Mouse (Mus musculus) lung, postnatal 14 days (tissue): ENCODE measurements around the gene Cuedc1.
A peak's percentile ranks its signal among the peaks of the same experiment; 100 is the strongest.

ENCODE experiments used
- DNase-seq: peaks from one replicate; pipeline ENCODE4 v3.0.0; 2021

Gene Cuedc1

GRCm38 (mm10) chr11:88148638-88149279, 50.9 kb downstream of the Cuedc1 start:
- peak; percentile 60 for DNase-seq

- DNase-seq, result peak; percentile 63
These were observed 53.7 kb downstream of the Cuedc1 start for GRCm38 (mm10) chr11:88151379-88152155.

DNA sequence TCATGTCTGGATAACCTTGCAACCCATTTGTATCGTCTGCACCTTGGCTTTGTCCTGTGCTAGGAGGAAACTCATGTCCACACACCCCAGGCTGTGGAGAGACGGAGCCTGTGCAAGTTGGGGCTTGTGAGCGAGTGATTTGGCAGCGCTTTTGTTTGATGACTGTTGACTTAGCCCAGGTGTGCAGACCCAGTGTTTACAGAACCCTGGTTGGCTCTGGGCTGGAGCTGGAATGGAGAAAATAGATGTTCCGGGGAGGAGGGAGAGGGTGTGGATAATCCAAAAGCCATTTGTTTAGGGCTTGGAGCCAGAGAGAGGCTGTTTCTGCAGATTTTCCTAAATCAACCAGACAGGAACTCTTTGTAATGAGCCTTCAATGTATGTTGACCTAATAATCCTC, 56.0 kb downstream of the Cuedc1 start:
- DNase-seq, result no peak

DNA sequence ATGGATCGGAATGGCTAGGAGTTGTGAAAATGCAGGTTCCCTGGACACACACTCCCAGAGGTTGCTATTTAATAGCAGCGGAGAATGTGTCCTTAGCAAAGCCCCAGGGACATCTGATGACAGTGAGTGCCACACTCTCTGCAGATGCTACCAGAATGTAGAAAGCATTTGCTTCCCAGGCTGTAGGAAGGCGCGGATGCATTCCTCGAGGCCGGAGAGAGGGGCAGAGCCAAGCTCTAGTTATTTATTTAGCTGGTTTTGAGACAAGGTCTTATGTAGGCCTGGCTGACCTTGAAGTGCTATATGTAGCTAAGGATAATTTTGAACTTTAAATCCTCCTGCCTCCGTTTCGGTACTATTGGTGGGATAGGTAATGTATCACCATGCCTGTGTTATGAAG, 56.6 kb downstream of the Cuedc1 start:
- DNase-seq, result no peak

DNA sequence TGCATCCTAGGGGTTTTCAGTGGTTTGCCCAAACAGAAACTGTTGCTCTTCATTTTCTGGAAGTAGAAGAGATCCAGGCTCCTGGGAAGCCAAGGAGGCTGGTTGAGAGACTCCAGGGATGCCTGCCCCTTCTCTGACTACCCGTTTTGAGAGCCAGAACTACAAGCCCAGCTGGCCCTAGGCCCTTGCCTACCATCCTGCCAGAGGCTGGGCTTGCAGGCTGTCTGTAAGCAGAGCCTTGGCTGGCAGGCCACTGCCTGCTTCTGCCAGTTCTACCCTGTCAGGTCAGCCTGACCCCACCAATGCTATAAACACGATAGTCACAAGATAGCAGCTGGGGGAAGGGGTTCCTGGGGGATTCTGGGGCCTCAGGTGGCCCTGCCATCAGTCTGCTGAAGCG, 57.6 kb downstream of the Cuedc1 start:
- no peak for DNase-seq

DNA sequence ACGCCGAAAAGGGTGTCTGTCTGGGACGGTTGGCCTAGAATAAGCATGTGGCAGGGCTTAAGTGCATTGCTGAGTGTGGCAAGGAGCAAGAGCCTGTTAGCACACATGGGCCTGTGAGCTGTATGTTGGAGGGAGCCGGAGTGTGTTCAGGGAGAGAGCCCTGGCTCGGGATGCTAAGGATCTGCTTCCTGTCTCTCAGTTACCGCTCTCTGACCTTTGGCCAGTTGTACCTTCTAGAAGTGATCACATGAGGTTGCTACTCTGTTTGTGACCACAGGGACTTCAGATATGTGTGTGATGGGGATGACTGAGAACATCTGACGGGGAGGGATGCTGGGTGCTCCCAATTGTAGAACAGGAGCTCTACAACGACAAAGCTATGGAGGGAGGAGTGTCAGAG, 58.1 kb downstream of the Cuedc1 start:
- DNase-seq, result no peak

GRCm38 (mm10) chr11:88156403-88156802, 58.5 kb downstream of the Cuedc1 start:
- DNase-seq, result no peak

DNA sequence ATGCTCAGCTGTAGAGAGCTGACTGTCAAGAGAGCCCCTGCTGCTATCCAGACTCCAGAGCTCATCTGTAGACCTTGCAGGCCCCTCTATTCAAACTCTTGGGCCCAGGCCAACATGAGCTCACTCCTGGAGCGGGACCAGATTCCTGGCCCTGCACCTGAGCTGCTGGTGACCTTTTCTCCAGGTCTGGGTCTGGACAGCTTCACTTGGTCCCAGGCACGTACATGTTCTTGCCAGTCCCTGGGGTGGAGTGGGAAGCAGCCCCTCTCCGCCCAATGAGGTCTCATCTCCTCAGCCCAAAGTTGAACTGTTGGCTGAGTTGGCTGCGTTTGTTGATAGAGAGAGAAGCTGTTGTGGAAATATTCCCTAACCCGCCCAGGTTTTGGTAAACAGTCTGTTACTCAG, 61.0 kb downstream of the Cuedc1 start:
- peak; percentile 57 for DNase-seq

GRCm38 (mm10) chr11:88159389-88159788, 61.5 kb downstream of the Cuedc1 start:
- peak; percentile 45 for DNase-seq

DNA sequence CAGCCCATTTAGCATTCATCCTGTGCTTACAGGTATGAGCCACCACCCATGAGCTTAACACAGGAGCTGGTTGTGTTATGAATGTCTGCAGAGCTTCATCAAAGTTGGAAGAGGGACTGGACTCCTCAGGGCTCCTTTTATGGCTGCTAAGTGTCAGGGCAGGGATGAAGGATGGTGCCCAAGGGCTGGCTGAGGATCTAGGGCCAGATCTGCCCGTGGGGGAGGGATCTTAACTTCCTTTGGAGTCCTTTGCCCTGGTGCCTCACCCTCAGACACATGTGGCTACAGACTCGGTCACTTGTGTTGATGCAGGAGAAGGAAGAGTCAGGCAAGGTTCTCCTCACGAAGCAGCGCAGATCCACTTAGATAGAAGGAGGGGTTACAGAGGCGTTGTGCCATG, 62.5 kb downstream of the Cuedc1 start:
- DNase-seq, result no peak

DNA sequence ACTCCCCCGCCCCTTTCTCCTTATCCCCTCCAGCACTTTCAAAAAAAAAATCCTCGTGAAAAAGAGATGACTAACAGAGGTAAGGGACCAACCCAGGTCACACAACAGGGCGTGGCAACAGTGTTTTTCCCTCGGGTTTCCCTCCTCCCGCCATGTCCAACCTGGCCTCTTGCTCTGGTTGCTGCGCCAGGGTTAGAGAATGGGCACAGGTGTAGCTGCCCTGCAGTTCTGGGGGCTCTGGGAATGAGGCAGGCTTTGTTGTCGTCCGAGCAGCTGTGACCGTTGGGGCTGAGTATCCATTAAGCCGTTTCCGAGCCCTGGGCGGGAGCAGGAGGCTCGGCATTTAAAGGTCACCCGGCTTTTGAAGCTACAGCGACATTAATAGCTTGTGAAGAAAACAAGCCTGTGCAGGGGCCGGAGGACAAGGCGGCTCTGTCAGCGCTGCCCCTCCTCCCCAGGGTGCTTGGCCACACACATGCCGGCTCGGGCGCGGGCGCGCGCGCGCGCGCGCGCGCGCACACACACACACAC, 63.3 kb downstream of the Cuedc1 start:
- peak; percentile 70 for DNase-seq

DNA sequence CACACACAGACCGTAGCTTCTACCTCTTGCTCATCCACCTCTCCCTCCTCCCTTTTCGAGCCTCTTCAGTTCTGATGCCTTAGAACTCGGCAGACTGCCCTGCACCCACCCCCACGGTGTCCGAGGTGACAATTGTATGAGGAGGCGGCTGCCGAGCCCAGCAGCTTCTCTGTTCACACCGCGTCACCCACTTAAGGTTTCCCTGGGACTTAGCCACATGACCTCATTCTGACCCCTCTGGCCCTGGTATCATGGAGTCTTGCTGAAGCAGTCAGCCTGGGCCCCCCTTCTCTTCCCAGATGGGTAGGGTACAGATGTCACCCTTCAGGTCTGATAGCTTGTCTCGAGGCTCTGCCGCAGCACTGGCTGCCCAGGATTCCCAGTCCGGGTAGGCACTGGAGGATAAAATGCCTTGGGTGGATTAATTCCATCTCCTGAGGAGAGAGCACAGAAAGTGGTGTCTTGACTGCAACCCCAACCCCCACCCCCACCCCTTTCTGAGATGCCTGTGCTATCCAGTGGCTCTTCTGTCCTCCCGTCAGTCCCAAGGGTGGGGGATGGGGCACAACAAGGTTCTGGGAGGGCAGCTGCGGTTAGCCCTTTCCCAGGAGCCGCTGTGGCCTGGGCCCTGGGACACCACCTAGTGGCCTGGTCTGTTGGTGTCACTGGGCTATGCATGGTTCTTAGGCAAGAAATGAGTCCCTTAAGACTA, 63.9 kb downstream of the Cuedc1 start:
- peak; percentile 95 for DNase-seq

DNA sequence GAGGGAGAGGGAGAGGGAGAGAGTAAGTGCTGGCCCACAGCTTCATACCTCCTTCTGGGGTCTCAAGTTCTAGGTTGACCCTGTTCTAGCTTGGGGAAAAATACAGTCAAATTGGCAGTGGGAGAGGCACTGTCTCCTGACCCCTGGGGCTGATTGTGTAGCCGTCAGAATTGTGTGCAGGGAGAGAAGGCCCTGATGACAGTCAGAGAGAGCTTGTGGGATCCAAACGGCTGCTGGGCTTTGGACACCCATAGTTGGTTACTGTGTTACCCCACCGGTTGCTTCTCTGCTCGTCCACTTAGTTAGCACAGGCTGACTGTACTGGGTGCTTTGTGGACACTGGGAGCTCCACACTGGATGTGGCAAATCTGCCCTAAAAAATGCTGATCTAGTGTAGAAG, 64.9 kb downstream of the Cuedc1 start:
- no peak for DNase-seq

DNA sequence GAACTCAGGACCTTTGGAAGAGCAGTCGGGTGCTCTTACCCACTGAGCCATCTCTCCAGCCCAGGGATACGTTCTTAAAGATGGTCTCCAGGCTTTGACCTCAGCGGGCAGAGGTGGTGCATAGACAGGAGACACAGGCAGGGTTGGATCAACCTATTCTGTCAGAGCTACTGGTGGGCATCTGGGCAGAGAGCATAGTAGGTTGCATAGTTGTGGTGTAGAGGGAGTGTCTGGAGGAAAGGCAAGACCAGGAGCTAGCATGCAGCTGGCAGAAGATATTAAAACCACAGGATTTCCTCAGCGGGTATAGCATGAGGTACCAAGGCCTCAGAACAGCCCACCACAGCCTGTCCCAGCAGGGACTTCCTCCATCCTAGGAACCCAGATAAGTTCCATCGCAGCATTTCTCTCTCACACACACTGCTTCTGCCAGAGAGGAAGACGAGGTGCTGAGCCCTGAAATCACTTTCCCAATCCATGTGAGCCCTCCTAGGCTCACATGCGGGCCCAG, 66.4 kb downstream of the Cuedc1 start:
- no peak for DNase-seq

- peak; percentile 67 for DNase-seq
These were observed 67.0 kb downstream of the Cuedc1 start for GRCm38 (mm10) chr11:88164801-88165377.

DNA sequence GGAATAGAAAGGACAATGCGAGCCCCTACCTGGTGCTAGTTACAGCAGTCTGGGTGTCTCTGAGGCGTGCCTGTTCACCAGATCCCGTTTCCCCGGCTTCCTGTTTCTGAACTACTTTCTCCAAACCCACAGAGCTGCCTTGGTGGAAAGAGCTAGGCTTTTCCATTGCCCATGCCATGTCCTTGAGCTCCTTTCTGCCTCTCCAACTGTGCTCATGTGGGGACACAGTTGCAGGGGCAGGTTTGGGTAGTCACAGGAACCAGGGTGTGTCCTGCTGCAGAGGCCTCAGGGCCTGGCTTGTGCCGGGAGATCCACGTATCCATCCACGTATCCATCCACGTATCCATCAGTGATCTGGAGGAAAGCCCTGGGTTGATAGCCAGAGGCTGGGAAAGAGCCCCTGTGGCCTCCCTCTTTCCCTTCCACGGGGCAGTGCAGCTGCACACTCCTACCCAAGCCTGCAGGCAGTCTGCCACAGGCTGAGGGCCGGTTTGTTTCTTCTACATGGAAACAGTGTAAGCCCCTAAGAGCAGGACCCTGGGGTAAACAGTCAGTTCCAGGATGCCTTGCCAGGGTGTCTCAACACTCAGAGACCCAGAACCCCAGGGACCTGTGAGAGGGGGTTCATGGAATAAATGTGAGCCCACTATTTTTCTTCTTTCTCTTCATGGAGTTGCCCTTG, 68.0 kb downstream of the Cuedc1 start:
- DNase-seq, result no peak

GRCm38 (mm10) chr11:88166471-88166870, 68.6 kb downstream of the Cuedc1 start:
- no peak for DNase-seq

DNA sequence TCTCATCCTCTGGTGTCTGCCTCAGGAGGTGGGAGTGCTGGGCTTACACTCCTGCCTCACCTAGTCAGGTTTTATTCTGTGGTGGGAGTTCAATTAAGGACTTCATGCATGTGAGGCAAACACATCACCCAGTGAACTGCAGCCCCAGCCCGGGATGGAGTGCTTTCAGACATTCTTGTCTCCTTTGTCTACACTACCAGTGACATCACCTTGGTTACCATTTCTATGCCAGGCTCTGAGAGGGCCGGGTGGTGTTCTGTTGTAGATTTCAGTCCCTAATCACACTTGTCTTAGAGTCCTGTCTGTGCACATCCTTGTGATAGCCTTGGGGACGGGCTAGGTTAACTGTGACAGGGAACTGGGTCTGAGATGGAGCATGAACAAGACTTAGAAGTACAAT, 70.8 kb downstream of the Cuedc1 start:
- DNase-seq, result no peak

DNA sequence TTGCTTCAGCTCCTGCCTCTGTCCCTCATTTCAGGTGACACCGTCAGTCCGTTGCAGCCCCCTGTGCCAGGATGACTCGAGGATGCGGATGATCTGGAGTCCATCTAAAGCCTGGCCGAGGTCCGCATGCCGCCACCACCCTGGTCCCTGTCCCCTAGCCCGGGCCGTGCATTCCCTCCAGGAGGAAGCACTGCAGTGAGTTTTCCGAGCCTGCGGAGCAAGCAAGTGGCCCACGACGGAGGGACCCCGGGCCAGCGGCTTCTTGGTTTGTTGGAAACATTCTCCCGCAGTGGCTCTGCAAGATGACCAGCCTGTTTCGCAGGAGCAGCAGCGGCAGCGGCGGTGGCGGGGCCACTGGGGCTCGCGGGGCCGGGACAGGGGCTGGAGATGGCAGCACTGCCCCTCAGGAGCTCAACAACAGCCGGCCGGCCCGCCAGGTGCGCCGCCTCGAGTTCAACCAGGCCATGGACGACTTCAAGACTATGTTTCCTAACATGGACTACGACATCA, 71.7 kb downstream of the Cuedc1 start:
- no peak for DNase-seq

GRCm38 (mm10) chr11:88170606-88171005, 72.7 kb downstream of the Cuedc1 start:
- no peak for DNase-seq

DNA sequence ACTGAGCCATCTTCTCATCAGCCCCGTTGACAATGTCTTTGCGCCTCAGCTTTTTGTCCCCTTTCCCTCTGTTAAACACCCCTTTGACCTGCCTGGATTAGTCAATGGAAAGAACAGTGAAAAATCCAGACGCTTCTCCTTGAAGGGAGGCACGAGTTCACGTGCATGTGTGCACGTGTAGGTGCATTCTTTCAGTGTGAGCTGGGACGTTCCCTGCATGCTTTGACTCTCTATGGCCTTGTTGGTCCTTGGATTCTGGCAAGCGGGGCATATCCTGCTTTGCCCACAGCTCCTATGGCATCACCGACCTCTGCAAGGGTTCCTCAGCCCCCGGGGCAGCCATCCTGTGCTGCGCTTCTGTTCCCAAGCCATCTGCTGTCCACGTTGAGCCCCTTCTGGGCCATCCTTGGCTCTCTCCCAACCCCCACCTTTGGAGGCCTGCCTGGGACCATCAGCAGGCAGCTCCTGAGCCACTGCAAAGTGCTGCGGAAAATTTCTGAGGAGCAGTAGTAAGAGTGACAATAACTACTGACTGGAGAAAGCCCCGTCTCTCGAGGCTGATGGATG, 74.1 kb downstream of the Cuedc1 start:
- DNase-seq, result no peak
